ENCODE assay signal across 15 mouse cellular contexts in the genomic region with DNA sequence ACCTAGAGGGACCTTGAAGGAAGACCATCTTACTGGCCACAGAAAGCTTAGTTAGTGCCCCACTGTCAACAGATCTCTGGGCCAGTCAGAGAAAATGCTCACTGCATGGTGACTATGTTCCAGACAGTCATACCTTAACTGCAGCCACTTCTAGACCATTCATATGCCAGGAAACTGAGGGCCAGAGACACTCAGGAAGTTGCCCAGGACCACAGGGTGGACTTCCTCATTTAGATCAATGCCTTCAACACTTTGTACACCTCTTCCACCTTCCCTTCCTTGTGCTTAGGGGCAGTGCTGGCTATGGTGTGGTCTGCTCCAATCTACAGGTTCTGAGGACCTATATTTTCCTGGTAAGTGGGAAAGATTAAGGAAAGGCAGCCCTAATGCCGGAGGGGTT. TPM values are rescaled to one million over a fixed set of nuclear protein-coding genes. Genes with fewer than 3 reads are reported as not detected.
"Had no signal": no experiment of that assay in that cellular context is flagged by ENCODE, and none has a peak within 500 bp of the region (broad histone marks: within the 10 kb centered on the region; RNA-seq: fewer than 3 reads in every experiment).

No protein-coding gene starts in this region.

- DNase-seq: lung, adult 18-20 months; lung, embryonic 14.5 days; lung, postnatal 10 days; lung, postnatal 4 days; midbrain, embryonic 14.5 days; retina, postnatal 1 day; right cerebral cortex, adult 18-20 months; right cerebral cortex, postnatal 25 days; right cerebral cortex, postnatal 4 days; spleen, adult 18-20 months; thymus, adult 18-20 months; thymus, postnatal 14 days; thymus, postnatal 36 days had no signal

- ATAC-seq: midbrain, embryonic 16.5 days had no signal

RNA-seq across cellular contexts. Expression of gene Dnajb8, which starts 43.3 kb away (rescaled TPM):
- total RNA-seq: megakaryocyte-erythroid progenitor cell, adult 5-6 weeks had no signal
